Mouse (Mus musculus) neural tube, embryonic 15.5 days (tissue): ENCODE measurements around the gene Ttc25. TPM values are rescaled to one million over a fixed set of nuclear protein-coding genes. Genes with fewer than 3 reads are reported as not detected.
A peak's percentile ranks its signal among the peaks of the same experiment; 100 is the strongest.

Source experiments
- ATAC-seq: fragments of 200-750 bp; cut with Nextera tagmentation; 2 replicates; pipeline ENCODE4 v1.8.0; 2017; ENCODE audit warnings: mild to moderate bottlenecking, moderate TSS enrichment, moderate library complexity; ENCODE audit not compliant: low FRiP score
- H3K27ac ChIP-seq: fragments of 300-500 bp; sonication (generic); replicated peaks from 2 replicates; pipeline ENCODE4 v1.5.1; 2015; ENCODE audit warnings: mild to moderate bottlenecking, inconsistent platforms
- H3K27me3 ChIP-seq: fragments of 300-500 bp; sonication (generic); replicated peaks from 2 replicates; pipeline ENCODE4 v1.6.1; 2015; ENCODE audit warnings: inconsistent platforms
- H3K36me3 ChIP-seq: fragments of 300-500 bp; sonication (generic); 2 replicates; pipeline ENCODE4 v1.6.1; 2015; ENCODE audit warnings: inconsistent platforms
- H3K4me1 ChIP-seq: fragments of 300-500 bp; sonication (generic); 2 replicates; pipeline ENCODE4 v1.6.1; 2015; ENCODE audit warnings: inconsistent platforms
- H3K4me2 ChIP-seq: fragments of 300-500 bp; sonication (generic); 2 replicates; pipeline ENCODE4 v1.6.1; 2015; ENCODE audit warnings: inconsistent platforms, mild to moderate bottlenecking, moderate library complexity
- H3K4me3 ChIP-seq: fragments of 300-500 bp; sonication (generic); replicated peaks from 2 replicates; pipeline ENCODE4 v1.5.1; 2015; ENCODE audit warnings: mild to moderate bottlenecking, inconsistent platforms
- H3K9ac ChIP-seq: fragments of 300-500 bp; sonication (generic); replicated peaks from 2 replicates; pipeline ENCODE4 v1.6.1; 2015; ENCODE audit warnings: mild to moderate bottlenecking, inconsistent platforms
- H3K9me3 ChIP-seq: fragments of 300-500 bp; sonication (generic); replicated peaks from 2 replicates; pipeline ENCODE4 v1.6.1; 2016; ENCODE audit warnings: inconsistent platforms
- WGBS: fragments of 180-500 bp; shearing (Covaris S2); methylation state at CpG from one replicate; pipeline ENCODE4 v1.1.7; 2015; ENCODE audit warnings: mixed read lengths; 5-methylcytosine and 5-hydroxymethylcytosine counted together
- polyA plus RNA-seq: library from polyadenylated mRNA; unstranded; fragments of >200 nt; fragmentation: Nextera tagmentation; extraction: Ambion mirVana; gene quantifications from 2 replicates; pipeline ENCODE4 v1.2.1, GENCODE M21; 2015

Gene Ttc25
- polyA plus RNA-seq, 1 experiment from 2014 or later = 2.1 TPM

GRCm38 (mm10) chr11:100559476-100559875 lies 14.1 kb downstream of the Ttc25 start:
- H3K27ac ChIP-seq = no peak overlapping the region
- 63% methylated on average over 7 of the region's 7 CpGs for WGBS
- H3K9ac ChIP-seq = no peak overlapping the region
- no peak overlapping the region for H3K4me2 ChIP-seq
- H3K4me1 ChIP-seq = peaks cover 2% of the 10 kb centered on the region; the same call in 1 of the 2 replicates
- H3K36me3 ChIP-seq = no peaks in the 10 kb centered on the region
- no peak overlapping the region for H3K4me3 ChIP-seq
- no peaks in the 10 kb centered on the region for H3K27me3 ChIP-seq
- no peaks in the 10 kb centered on the region for H3K9me3 ChIP-seq
- ATAC-seq = no peak

- no peak for ATAC-seq
- no peak overlapping the region for H3K27ac ChIP-seq
- no peaks in the 10 kb centered on the region for H3K9me3 ChIP-seq
- no peaks in the 10 kb centered on the region for H3K4me1 ChIP-seq
- no peaks in the 10 kb centered on the region for H3K27me3 ChIP-seq
- no peak overlapping the region for H3K4me2 ChIP-seq
- no peak overlapping the region for H3K9ac ChIP-seq
- 65% methylated on average over 5 of the region's 5 CpGs for WGBS
- no peaks in the 10 kb centered on the region for H3K36me3 ChIP-seq
- no peak overlapping the region for H3K4me3 ChIP-seq
These were observed 16.3 kb downstream of the Ttc25 start for GRCm38 (mm10) chr11:100561748-100562147.

GRCm38 (mm10) chr11:100564297-100564696 lies 18.9 kb downstream of the Ttc25 start:
- 80% methylated on average over 15 of the region's 15 CpGs for WGBS

GRCm38 (mm10) chr11:100564703-100565102 lies 19.3 kb downstream of the Ttc25 start:
- no peak overlapping the region for H3K4me2 ChIP-seq
- ATAC-seq = no peak
- H3K4me1 ChIP-seq = no peaks in the 10 kb centered on the region
- H3K9ac ChIP-seq = no peak overlapping the region
- no peak overlapping the region for H3K27ac ChIP-seq
- H3K27me3 ChIP-seq = no peaks in the 10 kb centered on the region
- H3K4me3 ChIP-seq = no peak overlapping the region
- no peaks in the 10 kb centered on the region for H3K9me3 ChIP-seq
- H3K36me3 ChIP-seq = no peaks in the 10 kb centered on the region
- 89% methylated on average over 6 of the region's 6 CpGs for WGBS

More at GRCm38 (mm10) chr11:100564297-100564696, 18.9 kb downstream of the Ttc25 start:
- no peak for ATAC-seq
- no peak overlapping the region for H3K4me3 ChIP-seq
- no peaks in the 10 kb centered on the region for H3K36me3 ChIP-seq
- H3K4me1 ChIP-seq = no peaks in the 10 kb centered on the region
- no peaks in the 10 kb centered on the region for H3K27me3 ChIP-seq
- no peak overlapping the region for H3K9ac ChIP-seq
- H3K27ac ChIP-seq = no peak overlapping the region
- H3K9me3 ChIP-seq = no peaks in the 10 kb centered on the region
- no peak overlapping the region for H3K4me2 ChIP-seq

GRCm38 (mm10) chr11:100567229-100567628 lies 21.8 kb downstream of the Ttc25 start:
- H3K4me3 ChIP-seq = no peak overlapping the region
- ATAC-seq = no peak
- H3K9me3 ChIP-seq = no peaks in the 10 kb centered on the region
- H3K27me3 ChIP-seq = no peaks in the 10 kb centered on the region
- WGBS = 83% methylated on average over 5 of the region's 5 CpGs
- H3K36me3 ChIP-seq = no peaks in the 10 kb centered on the region
- no peak overlapping the region for H3K9ac ChIP-seq
- H3K4me2 ChIP-seq = no peak overlapping the region
- H3K4me1 ChIP-seq = peaks cover 16% of the 10 kb centered on the region
- H3K27ac ChIP-seq = no peak overlapping the region

GRCm38 (mm10) chr11:100567815-100568245 lies 22.4 kb downstream of the Ttc25 start:
- H3K9ac ChIP-seq = no peak overlapping the region
- H3K4me2 ChIP-seq = no peak overlapping the region
- no peaks in the 10 kb centered on the region for H3K27me3 ChIP-seq
- no peaks in the 10 kb centered on the region for H3K9me3 ChIP-seq
- peaks cover 16% of the 10 kb centered on the region for H3K4me1 ChIP-seq
- no peak overlapping the region for H3K4me3 ChIP-seq
- H3K27ac ChIP-seq = no peak overlapping the region
- no peaks in the 10 kb centered on the region for H3K36me3 ChIP-seq
- WGBS = 55% methylated on average over 9 of the region's 9 CpGs
- no peak for ATAC-seq

GRCm38 (mm10) chr11:100568692-100569091 lies 23.3 kb downstream of the Ttc25 start:
- Histone ChIP-seq H3K9me3 (no peaks in the 10 kb centered on the region), H3K9ac (no peak overlapping the region), H3K4me2 (no peak overlapping the region), H3K27me3 (no peaks in the 10 kb centered on the region), H3K36me3 (no peaks in the 10 kb centered on the region), H3K27ac (no peak overlapping the region), H3K4me1 (peaks cover 16% of the 10 kb centered on the region), H3K4me3 (no peak overlapping the region)
- 87% methylated on average over 8 of the region's 8 CpGs for WGBS
- ATAC-seq = no peak

- 70% methylated on average over 9 of the region's 9 CpGs for WGBS
- Histone ChIP-seq H3K4me3 (no peak overlapping the region), H3K4me2 (no peak overlapping the region), H3K27me3 (no peaks in the 10 kb centered on the region), H3K9ac (no peak overlapping the region), H3K4me1 (peaks cover 20% of the 10 kb centered on the region), H3K27ac (no peak overlapping the region), H3K9me3 (no peaks in the 10 kb centered on the region), H3K36me3 (no peaks in the 10 kb centered on the region)
- no peak for ATAC-seq
These were observed 24.4 kb downstream of the Ttc25 start for GRCm38 (mm10) chr11:100569789-100570188.

- Histone ChIP-seq H3K4me2 (peak overlapping the region; percentile 56), H3K4me3 (peak overlapping the region; percentile 21), H3K27ac (no peak overlapping the region), H3K36me3 (no peaks in the 10 kb centered on the region), H3K9me3 (no peaks in the 10 kb centered on the region), H3K9ac (peak overlapping the region; percentile 11), H3K4me1 (peaks cover 27% of the 10 kb centered on the region), H3K27me3 (no peaks in the 10 kb centered on the region)
- 14% methylated on average over 8 of the region's 8 CpGs for WGBS
- ATAC-seq = peak; percentile 45
These were observed 25.2 kb downstream of the Ttc25 start for GRCm38 (mm10) chr11:100570430-100571201.

GRCm38 (mm10) chr11:100571202-100571567 lies 25.8 kb downstream of the Ttc25 start:
- WGBS = 10% methylated on average over 16 of the region's 16 CpGs

GRCm38 (mm10) chr11:100574188-100574587 lies 28.8 kb downstream of the Ttc25 start:
- ATAC-seq = no peak
- WGBS = 90% methylated on average over 3 of the region's 3 CpGs
- 0 out of 2 replicates have a peak, but pooled peaks cover 4% of the 10 kb centered on the region for H3K36me3 ChIP-seq
- H3K9ac ChIP-seq = no peak overlapping the region
- no peaks in the 10 kb centered on the region for H3K9me3 ChIP-seq
- peaks cover 44% of the 10 kb centered on the region for H3K4me1 ChIP-seq
- H3K27ac ChIP-seq = no peak overlapping the region
- no peaks in the 10 kb centered on the region for H3K27me3 ChIP-seq
- peak overlapping the region; percentile 58; the same call in 1 of the 2 replicates for H3K4me3 ChIP-seq
- H3K4me2 ChIP-seq = peak overlapping the region; percentile 87

More at GRCm38 (mm10) chr11:100571202-100571567, 25.8 kb downstream of the Ttc25 start:
- no peaks in the 10 kb centered on the region for H3K36me3 ChIP-seq
- peak overlapping the region; percentile 21 for H3K4me3 ChIP-seq
- H3K9ac ChIP-seq = peak overlapping the region; percentile 11
- H3K27ac ChIP-seq = no peak overlapping the region
- peaks cover 32% of the 10 kb centered on the region for H3K4me1 ChIP-seq
- peak; percentile 25; the same call in 1 of the 2 replicates for ATAC-seq
- peak overlapping the region; percentile 56 for H3K4me2 ChIP-seq
- H3K9me3 ChIP-seq = no peaks in the 10 kb centered on the region
- H3K27me3 ChIP-seq = no peaks in the 10 kb centered on the region
